Mouse (Mus musculus): Measurements from ENCODE around the gene Clcnka. TPM values are rescaled to one million over a fixed set of nuclear protein-coding genes. Genes with fewer than 3 reads are reported as not detected.

Clcnka gene
- polyA plus RNA-seq, 1 experiment: not detected

- H3K27me3 ChIP-seq (ENCODE audit: control insufficient read depth, insufficient read depth, insufficient read length): no peaks in the 10 kb centered on the region
- no peak for TF ChIP-seq MYOD1 (IDR thresholded peaks at IDR 0.05; ENCODE audit: control insufficient read depth, insufficient read length, low read depth)
- no peaks in the 10 kb centered on the region for H3K36me3 ChIP-seq (ENCODE audit: control insufficient read depth, insufficient read depth)
- H3K79me3 ChIP-seq (ENCODE audit: low read depth): no peaks in the 10 kb centered on the region
- no peak within 1 kb of the TSS for H3K4me3 ChIP-seq (ENCODE audit: insufficient read depth, poor library complexity, severe bottlenecking)
- peak within 1 kb of the TSS; percentile 31 for H3ac ChIP-seq (ENCODE audit: control insufficient read depth, insufficient read length, low read depth)
- H3K79me2 ChIP-seq (ENCODE audit: control insufficient read depth, insufficient read depth): no peaks in the 10 kb centered on the region
Observed at GRCm38 (mm10) chr4:141367997-141368791, 30.3 kb downstream of the Clcnka start, which contains the start of gene Fam131c. Gene Fam131c (plus strand): TSS chr4:141368220.

GRCm38 (mm10) chr4:141365876-141366275 lies 32.6 kb downstream of the Clcnka start:
- H3K36me3 ChIP-seq (ENCODE audit: control insufficient read depth, insufficient read depth): no peaks in the 10 kb centered on the region
- TF ChIP-seq MAX (IDR thresholded peaks at IDR 0.05) (peak; percentile 10), CTCF (IDR thresholded peaks at IDR 0.05; ENCODE audit: control insufficient read depth, insufficient read depth, insufficient read length) (no peak), MYOD1 (IDR thresholded peaks at IDR 0.05; ENCODE audit: control insufficient read depth, insufficient read length, low read depth) (peak; percentile 73)
- no peak overlapping the region for H3K4me3 ChIP-seq (ENCODE audit: insufficient read depth, poor library complexity, severe bottlenecking)
- no peaks in the 10 kb centered on the region for H3K79me3 ChIP-seq (ENCODE audit: low read depth)
- H3K27me3 ChIP-seq (ENCODE audit: control insufficient read depth, insufficient read depth, insufficient read length): no peaks in the 10 kb centered on the region
- H3K79me2 ChIP-seq (ENCODE audit: control insufficient read depth, insufficient read depth): no peaks in the 10 kb centered on the region
- peak overlapping the region; percentile 54 for H3ac ChIP-seq (ENCODE audit: control insufficient read depth, insufficient read length, low read depth)

DNA sequence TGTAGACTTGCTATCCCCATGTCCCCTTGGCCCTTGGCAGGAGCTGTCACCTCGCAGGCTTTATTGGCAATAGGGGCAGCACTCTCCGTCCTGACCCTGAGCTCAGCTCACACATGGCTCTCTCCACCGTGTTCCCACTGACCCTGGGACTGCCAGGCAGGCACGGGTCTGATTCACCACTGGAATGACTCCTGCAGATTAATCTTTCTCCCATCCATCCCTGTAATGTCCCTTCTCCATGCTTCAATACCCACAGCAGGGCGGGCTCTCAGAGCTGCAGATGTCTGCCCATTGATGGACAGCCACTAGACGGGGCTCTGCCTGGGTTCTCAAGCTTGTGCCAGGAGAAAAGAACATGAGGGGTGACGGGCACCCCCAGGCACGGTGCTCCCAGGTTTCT lies 33.4 kb downstream of the Clcnka start:
- no peaks in the 10 kb centered on the region for H3K27me3 ChIP-seq (ENCODE audit: control insufficient read depth, insufficient read depth, insufficient read length)
- H3ac ChIP-seq (ENCODE audit: control insufficient read depth, insufficient read length, low read depth): no peak overlapping the region
- H3K79me3 ChIP-seq (ENCODE audit: low read depth): no peaks in the 10 kb centered on the region
- H3K36me3 ChIP-seq (ENCODE audit: control insufficient read depth, insufficient read depth): no peaks in the 10 kb centered on the region
- no peak for TF ChIP-seq FOSL1 (IDR thresholded peaks at IDR 0.05; ENCODE audit: insufficient read depth, low read length, poor library complexity, severe bottlenecking)
- H3K4me3 ChIP-seq (ENCODE audit: insufficient read depth, poor library complexity, severe bottlenecking): no peak overlapping the region
- H3K79me2 ChIP-seq (ENCODE audit: control insufficient read depth, insufficient read depth): no peaks in the 10 kb centered on the region

DNA sequence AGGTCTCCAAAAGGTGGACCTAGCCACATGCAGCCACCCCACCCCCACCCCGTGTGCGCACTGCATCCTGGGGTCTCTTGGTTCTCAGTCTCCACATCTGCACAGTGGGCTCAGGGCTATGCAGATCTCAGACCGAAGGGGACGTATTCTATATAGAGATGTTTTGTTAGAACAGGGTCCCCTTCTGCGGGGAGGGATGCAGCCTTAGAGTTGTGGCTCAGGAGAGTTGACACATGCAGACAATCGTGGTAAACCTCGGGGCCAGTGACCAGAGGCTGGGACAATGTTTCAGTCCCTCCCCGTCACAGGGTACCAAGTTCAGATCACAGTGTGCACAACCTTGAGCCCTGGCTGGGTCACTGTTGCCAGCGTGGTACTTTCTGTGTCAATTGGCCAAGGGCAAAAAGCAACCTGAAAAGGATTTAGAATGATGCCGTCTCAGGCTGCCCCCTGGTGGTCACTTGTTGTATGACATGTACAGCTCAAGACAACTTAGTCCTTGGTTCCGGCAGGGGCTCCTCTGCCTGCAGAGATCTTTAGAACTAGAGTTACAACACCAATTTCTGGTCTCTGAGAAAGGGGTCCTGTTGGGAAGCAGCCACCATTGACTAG lies 35.5 kb downstream of the Clcnka start:
- Histone ChIP-seq H3K36me3 (ENCODE audit: control insufficient read depth, insufficient read depth) (no peaks in the 10 kb centered on the region), H3K4me3 (ENCODE audit: insufficient read depth, poor library complexity, severe bottlenecking) (no peak overlapping the region), H3K27me3 (ENCODE audit: control insufficient read depth, insufficient read depth, insufficient read length) (no peaks in the 10 kb centered on the region), H3K79me2 (ENCODE audit: control insufficient read depth, insufficient read depth) (no peaks in the 10 kb centered on the region), H3K79me3 (ENCODE audit: low read depth) (no peaks in the 10 kb centered on the region), H3ac (ENCODE audit: control insufficient read depth, insufficient read length, low read depth) (no peak overlapping the region)
- TF ChIP-seq CTCF (IDR thresholded peaks at IDR 0.05; ENCODE audit: control insufficient read depth, insufficient read depth, insufficient read length): peak; percentile 75
- no peak for TF ChIP-seq MYOD1 (IDR thresholded peaks at IDR 0.05; ENCODE audit: control insufficient read depth, insufficient read length, low read depth)

DNA sequence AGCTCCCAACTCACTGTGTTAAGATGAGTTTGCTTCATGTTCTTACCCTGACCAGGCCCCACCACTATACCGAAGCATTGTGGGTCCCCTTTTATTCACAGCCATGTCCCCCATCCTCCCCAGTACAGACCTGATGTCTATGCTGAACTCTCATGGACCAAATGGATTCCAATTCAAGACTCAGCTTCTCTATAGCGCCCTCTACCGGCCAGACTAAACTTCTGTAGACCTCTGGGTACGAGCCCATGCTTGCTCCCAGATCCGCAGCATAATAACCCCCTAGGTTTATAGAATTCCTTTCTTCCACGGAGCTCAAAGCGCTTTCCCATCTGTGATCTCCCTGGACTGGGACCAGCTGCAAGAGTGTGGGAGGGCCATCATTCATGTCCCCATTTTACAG lies 37.7 kb downstream of the Clcnka start:
- Histone ChIP-seq H3K27me3 (ENCODE audit: control insufficient read depth, insufficient read depth, insufficient read length) (no peaks in the 10 kb centered on the region), H3ac (ENCODE audit: control insufficient read depth, insufficient read length, low read depth) (no peak overlapping the region), H3K36me3 (ENCODE audit: control insufficient read depth, insufficient read depth) (no peaks in the 10 kb centered on the region), H3K4me3 (ENCODE audit: insufficient read depth, poor library complexity, severe bottlenecking) (no peak overlapping the region), H3K79me3 (ENCODE audit: low read depth) (no peaks in the 10 kb centered on the region), H3K79me2 (ENCODE audit: control insufficient read depth, insufficient read depth) (no peaks in the 10 kb centered on the region)
- TF ChIP-seq USF1 (IDR thresholded peaks at IDR 0.05; ENCODE audit: low read depth) (no peak), MYOD1 (IDR thresholded peaks at IDR 0.05; ENCODE audit: control insufficient read depth, insufficient read length, low read depth) (no peak), FOSL1 (IDR thresholded peaks at IDR 0.05; ENCODE audit: insufficient read depth, low read length, poor library complexity, severe bottlenecking) (no peak)

DNA sequence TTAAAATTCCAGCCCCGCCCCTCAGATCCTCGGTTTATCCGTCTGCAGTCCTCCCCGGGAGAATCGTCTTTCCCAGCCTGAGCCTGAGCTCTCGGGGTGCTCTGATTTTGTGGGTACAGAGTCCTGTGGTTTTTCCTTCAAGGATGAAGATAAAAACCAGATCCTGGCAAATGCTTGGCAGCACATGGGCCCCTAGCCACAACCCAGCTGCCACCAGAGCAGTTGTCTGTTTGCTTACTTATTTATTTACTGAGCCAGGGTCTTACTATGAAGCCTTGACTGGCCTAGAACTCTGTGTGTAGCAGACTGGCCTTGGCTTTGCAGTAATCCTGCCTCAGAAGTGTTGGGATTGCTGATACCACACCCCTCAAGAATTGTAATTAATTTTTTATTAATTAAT lies 39.3 kb downstream of the Clcnka start:
- Histone ChIP-seq H3K36me3 (ENCODE audit: control insufficient read depth, insufficient read depth) (no peaks in the 10 kb centered on the region), H3K4me3 (ENCODE audit: insufficient read depth, poor library complexity, severe bottlenecking) (no peak overlapping the region), H3K79me2 (ENCODE audit: control insufficient read depth, insufficient read depth) (no peaks in the 10 kb centered on the region), H3K27me3 (ENCODE audit: control insufficient read depth, insufficient read depth, insufficient read length) (no peaks in the 10 kb centered on the region), H3K79me3 (ENCODE audit: low read depth) (no peaks in the 10 kb centered on the region), H3ac (ENCODE audit: control insufficient read depth, insufficient read length, low read depth) (no peak overlapping the region)
- no peak for TF ChIP-seq MYOD1 (IDR thresholded peaks at IDR 0.05; ENCODE audit: control insufficient read depth, insufficient read length, low read depth)
- TF ChIP-seq USF1 (IDR thresholded peaks at IDR 0.05; ENCODE audit: low read depth): no peak
- TF ChIP-seq MYOG (IDR thresholded peaks at IDR 0.05; ENCODE audit: control insufficient read depth, extremely low read depth, insufficient read length): no peak
- TF ChIP-seq MAX (IDR thresholded peaks at IDR 0.05): no peak
- TF ChIP-seq CEBPB (IDR thresholded peaks at IDR 0.05; ENCODE audit: low read depth): no peak
- no peak for TF ChIP-seq CTCF (IDR thresholded peaks at IDR 0.05; ENCODE audit: control insufficient read depth, insufficient read depth, insufficient read length)
- TF ChIP-seq FOSL1 (IDR thresholded peaks at IDR 0.05; ENCODE audit: insufficient read depth, low read length, poor library complexity, severe bottlenecking): no peak

Data from C2C12 (cell line).